Mouse (Mus musculus): ENCODE measurements at regions not wholly inside any gene's neighbourhood (a gene's known extent, or its start where the extent isn't known, plus 50 kb on each side); places are given as distances from the start of the nearest gene placed in this dataset.

GRCm38 (mm10) chr7:70625643-70626231 lies 259.2 kb upstream of the Nr2f2 start:
- DNase-seq (ENCODE audit: low spot score, missing footprints), result peak; percentile 89
- peak overlapping the region; percentile 51 for H3K4me2 ChIP-seq
- 7% methylated on average over 10 of the region's 10 CpGs for WGBS
- peaks cover 20% of the 10 kb centered on the region for H3K4me1 ChIP-seq (ENCODE audit: control insufficient read depth, insufficient read depth, low read length)
- H3K9ac ChIP-seq (ENCODE audit: low read length), result peak overlapping the region; percentile 7; the same call in 1 of the 2 replicates
- no peaks in the 10 kb centered on the region for H3K9me3 ChIP-seq (ENCODE audit: control insufficient read depth, low read length)
- no peaks in the 10 kb centered on the region for H3K36me3 ChIP-seq (ENCODE audit: control insufficient read depth, insufficient read depth, low read length)
- no peak for ATAC-seq (ENCODE audit: low FRiP score)
- peak overlapping the region; percentile 20; the same call in 1 of the 2 replicates for H3K4me3 ChIP-seq (ENCODE audit: low read depth, low read length)
- H3K27me3 ChIP-seq (ENCODE audit: control insufficient read depth, insufficient read depth, low read length), result peaks cover 3% of the 10 kb centered on the region; the same call in 1 of the 2 replicates
- H3K27ac ChIP-seq (ENCODE audit: low read depth, low read length), result no peak overlapping the region

GRCm38 (mm10) chr7:70624727-70625642 lies 258.4 kb upstream of the Nr2f2 start:
- H3K27ac ChIP-seq (ENCODE audit: low read depth, low read length), result no peak overlapping the region
- peaks cover 3% of the 10 kb centered on the region; the same call in 1 of the 2 replicates for H3K27me3 ChIP-seq (ENCODE audit: control insufficient read depth, insufficient read depth, low read length)
- WGBS, result 2% methylated on average over 30 of the region's 30 CpGs
- DNase-seq (ENCODE audit: low spot score, missing footprints) (peak; percentile 94), ATAC-seq (ENCODE audit: low FRiP score) (peak; percentile 62)
- no peaks in the 10 kb centered on the region for H3K9me3 ChIP-seq (ENCODE audit: control insufficient read depth, low read length)
- no peaks in the 10 kb centered on the region for H3K36me3 ChIP-seq (ENCODE audit: control insufficient read depth, insufficient read depth, low read length)
- peak overlapping the region; percentile 51 for H3K4me2 ChIP-seq
- peak overlapping the region; percentile 20; the same call in 1 of the 2 replicates for H3K4me3 ChIP-seq (ENCODE audit: low read depth, low read length)
- peaks cover 20% of the 10 kb centered on the region for H3K4me1 ChIP-seq (ENCODE audit: control insufficient read depth, insufficient read depth, low read length)
- H3K9ac ChIP-seq (ENCODE audit: low read length), result peak overlapping the region; percentile 24; the same call in 1 of the 2 replicates

DNA sequence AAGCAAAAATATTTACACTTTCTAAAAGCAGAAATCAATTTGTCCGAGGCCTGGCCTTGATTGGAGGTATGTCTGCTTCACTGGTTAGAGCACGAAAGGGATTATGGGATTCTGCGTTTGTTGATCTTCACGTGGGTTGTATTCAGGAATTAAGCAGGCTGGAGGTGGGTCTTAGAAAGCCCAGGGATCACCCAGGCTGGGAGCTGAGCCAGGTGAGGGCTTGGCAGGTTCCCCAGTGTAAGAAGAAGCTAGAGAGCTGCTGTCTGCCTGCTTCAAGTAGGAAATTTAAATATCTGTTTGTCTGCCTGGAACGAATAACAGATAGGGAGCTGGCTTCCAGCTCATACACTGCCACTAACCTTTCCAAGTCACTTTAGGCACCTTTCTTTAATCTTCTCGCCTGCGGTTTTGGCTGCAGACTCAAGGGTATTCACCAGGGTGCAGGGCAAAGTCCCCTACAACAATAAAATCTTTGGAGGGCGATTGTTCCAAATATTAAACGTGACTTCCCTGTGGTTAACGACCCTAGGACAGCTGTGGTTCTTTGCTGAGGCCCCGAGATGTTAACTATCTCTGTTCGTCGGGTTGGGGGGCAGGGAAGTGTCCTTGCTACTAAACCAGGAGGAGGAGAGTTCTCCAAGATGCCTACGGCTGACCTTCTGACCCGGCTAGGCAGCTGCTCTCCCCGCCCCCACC lies 257.6 kb upstream of the Nr2f2 start:
- DNase-seq (ENCODE audit: low spot score, missing footprints) (no peak), ATAC-seq (ENCODE audit: low FRiP score) (peak; percentile 65)
- WGBS, result 3% methylated on average over 16 of the region's 16 CpGs
- H3K9ac ChIP-seq (ENCODE audit: low read length), result no peak overlapping the region
- H3K27me3 ChIP-seq (ENCODE audit: control insufficient read depth, insufficient read depth, low read length), result peaks cover 3% of the 10 kb centered on the region; the same call in 1 of the 2 replicates
- peak overlapping the region; percentile 51 for H3K4me2 ChIP-seq
- H3K36me3 ChIP-seq (ENCODE audit: control insufficient read depth, insufficient read depth, low read length), result no peaks in the 10 kb centered on the region
- peaks cover 20% of the 10 kb centered on the region for H3K4me1 ChIP-seq (ENCODE audit: control insufficient read depth, insufficient read depth, low read length)
- no peak overlapping the region for H3K4me3 ChIP-seq (ENCODE audit: low read depth, low read length)
- H3K27ac ChIP-seq (ENCODE audit: low read depth, low read length), result no peak overlapping the region
- H3K9me3 ChIP-seq (ENCODE audit: control insufficient read depth, low read length), result no peaks in the 10 kb centered on the region

- no peaks in the 10 kb centered on the region for H3K9me3 ChIP-seq (ENCODE audit: control insufficient read depth, low read length)
- ATAC-seq (ENCODE audit: low FRiP score) (no peak), DNase-seq (ENCODE audit: low spot score, missing footprints) (no peak)
- H3K9ac ChIP-seq (ENCODE audit: low read length), result no peak overlapping the region
- 92% methylated on average over 7 of the region's 7 CpGs for WGBS
- H3K4me2 ChIP-seq, result no peak overlapping the region
- H3K36me3 ChIP-seq (ENCODE audit: control insufficient read depth, insufficient read depth, low read length), result no peaks in the 10 kb centered on the region
- H3K27ac ChIP-seq (ENCODE audit: low read depth, low read length), result no peak overlapping the region
- no peaks in the 10 kb centered on the region for H3K27me3 ChIP-seq (ENCODE audit: control insufficient read depth, insufficient read depth, low read length)
- H3K4me3 ChIP-seq (ENCODE audit: low read depth, low read length), result no peak overlapping the region
- peaks cover 5% of the 10 kb centered on the region for H3K4me1 ChIP-seq (ENCODE audit: control insufficient read depth, insufficient read depth, low read length)
Observed at GRCm38 (mm10) chr7:70619400-70619799, 252.9 kb upstream of the Nr2f2 start.

GRCm38 (mm10) chr7:70618270-70618669 lies 251.7 kb upstream of the Nr2f2 start:
- H3K36me3 ChIP-seq (ENCODE audit: control insufficient read depth, insufficient read depth, low read length), result no peaks in the 10 kb centered on the region
- no peak overlapping the region for H3K4me3 ChIP-seq (ENCODE audit: low read depth, low read length)
- no peak for ATAC-seq (ENCODE audit: low FRiP score)
- H3K4me1 ChIP-seq (ENCODE audit: control insufficient read depth, insufficient read depth, low read length), result no peaks in the 10 kb centered on the region
- no peaks in the 10 kb centered on the region for H3K27me3 ChIP-seq (ENCODE audit: control insufficient read depth, insufficient read depth, low read length)
- no peak overlapping the region for H3K9ac ChIP-seq (ENCODE audit: low read length)
- H3K4me2 ChIP-seq, result no peak overlapping the region
- no peak for DNase-seq (ENCODE audit: low spot score, missing footprints)
- 66% methylated on average over 5 of the region's 5 CpGs for WGBS
- H3K27ac ChIP-seq (ENCODE audit: low read depth, low read length), result no peak overlapping the region
- H3K9me3 ChIP-seq (ENCODE audit: control insufficient read depth, low read length), result no peaks in the 10 kb centered on the region

DNA sequence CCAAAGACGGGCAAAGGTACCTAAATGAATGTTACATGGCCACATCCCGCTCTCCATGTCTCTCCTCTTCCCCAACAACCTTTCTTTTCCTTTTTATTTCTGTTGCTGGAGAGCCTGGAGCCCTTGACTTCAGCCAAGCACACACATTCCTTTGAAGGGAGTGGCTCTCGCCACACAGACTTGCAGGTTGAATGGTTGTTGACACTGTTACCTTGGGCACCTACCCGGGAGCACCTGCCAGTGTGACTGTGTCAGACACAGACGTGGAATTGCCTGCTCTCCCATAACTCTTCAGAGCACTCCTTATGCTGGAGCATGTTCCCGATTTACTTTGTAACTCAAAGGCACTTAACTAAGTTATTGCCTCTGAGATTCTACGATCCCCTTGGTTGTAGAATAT lies 240.0 kb upstream of the Nr2f2 start:
- no peak for DNase-seq (ENCODE audit: low spot score, missing footprints)
- WGBS, result 89% methylated on average over 7 of the region's 7 CpGs
- no peak overlapping the region for H3K4me2 ChIP-seq
- no peak overlapping the region for H3K9ac ChIP-seq (ENCODE audit: low read length)
- no peaks in the 10 kb centered on the region for H3K27me3 ChIP-seq (ENCODE audit: control insufficient read depth, insufficient read depth, low read length)
- H3K9me3 ChIP-seq (ENCODE audit: control insufficient read depth, low read length), result no peaks in the 10 kb centered on the region
- H3K4me3 ChIP-seq (ENCODE audit: low read depth, low read length), result no peak overlapping the region
- H3K36me3 ChIP-seq (ENCODE audit: control insufficient read depth, insufficient read depth, low read length), result no peaks in the 10 kb centered on the region
- ATAC-seq (ENCODE audit: low FRiP score), result no peak
- no peak overlapping the region for H3K27ac ChIP-seq (ENCODE audit: low read depth, low read length)
- no peaks in the 10 kb centered on the region for H3K4me1 ChIP-seq (ENCODE audit: control insufficient read depth, insufficient read depth, low read length)

- no peak overlapping the region for H3K9ac ChIP-seq (ENCODE audit: low read length)
- no peaks in the 10 kb centered on the region for H3K9me3 ChIP-seq (ENCODE audit: control insufficient read depth, low read length)
- no peak for DNase-seq (ENCODE audit: low spot score, missing footprints)
- H3K27me3 ChIP-seq (ENCODE audit: control insufficient read depth, insufficient read depth, low read length), result no peaks in the 10 kb centered on the region
- ATAC-seq (ENCODE audit: low FRiP score), result no peak
- H3K27ac ChIP-seq (ENCODE audit: low read depth, low read length), result no peak overlapping the region
- no peak overlapping the region for H3K4me2 ChIP-seq
- no peaks in the 10 kb centered on the region for H3K4me1 ChIP-seq (ENCODE audit: control insufficient read depth, insufficient read depth, low read length)
- H3K4me3 ChIP-seq (ENCODE audit: low read depth, low read length), result no peak overlapping the region
- WGBS, result 86% methylated on average over 5 of the region's 5 CpGs
- H3K36me3 ChIP-seq (ENCODE audit: control insufficient read depth, insufficient read depth, low read length), result no peaks in the 10 kb centered on the region
Observed at GRCm38 (mm10) chr7:70604471-70605174, 238.1 kb upstream of the Nr2f2 start.

- DNase-seq (ENCODE audit: low spot score, missing footprints), result no peak
- Histone ChIP-seq H3K9ac (ENCODE audit: low read length) (no peak overlapping the region), H3K27me3 (ENCODE audit: control insufficient read depth, insufficient read depth, low read length) (no peaks in the 10 kb centered on the region), H3K27ac (ENCODE audit: low read depth, low read length) (no peak overlapping the region), H3K4me3 (ENCODE audit: low read depth, low read length) (no peak overlapping the region), H3K9me3 (ENCODE audit: control insufficient read depth, low read length) (no peaks in the 10 kb centered on the region), H3K4me2 (no peak overlapping the region), H3K4me1 (ENCODE audit: control insufficient read depth, insufficient read depth, low read length) (peaks cover 16% of the 10 kb centered on the region), H3K36me3 (ENCODE audit: control insufficient read depth, insufficient read depth, low read length) (no peaks in the 10 kb centered on the region)
- ATAC-seq (ENCODE audit: low FRiP score), result no peak
- WGBS, result 77% methylated on average over 6 of the region's 6 CpGs
Observed at GRCm38 (mm10) chr7:70593027-70593426, 226.5 kb upstream of the Nr2f2 start.

Data from midbrain, embryonic 11.5 days (tissue).